ENCODE assay signal across 9 mouse cellular contexts in the genomic region with DNA sequence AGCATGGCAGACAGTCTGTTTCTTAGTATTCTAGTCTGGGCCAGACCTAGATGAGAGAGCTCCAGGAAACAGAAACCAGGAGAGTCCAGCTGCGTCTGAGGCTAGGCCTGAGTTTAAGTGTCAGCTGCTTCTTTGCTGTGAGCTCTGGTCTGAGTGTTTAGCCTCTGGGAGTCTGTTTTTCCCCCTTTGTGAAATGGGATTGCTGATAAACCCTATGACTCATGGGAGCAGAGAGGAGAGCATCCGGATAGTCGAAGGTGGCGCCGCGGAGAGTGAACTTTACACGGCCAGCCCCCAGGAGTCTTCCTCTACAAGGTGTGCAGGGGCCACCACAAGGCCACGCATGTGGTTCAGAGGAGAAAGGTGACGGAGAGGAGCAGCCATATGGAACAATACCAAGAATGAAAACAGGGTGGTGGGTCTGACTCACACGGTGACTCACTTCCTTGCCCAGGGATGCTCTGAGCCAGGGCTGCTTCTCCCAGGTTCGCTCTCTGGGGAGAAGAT. TPM values are rescaled to one million over a fixed set of nuclear protein-coding genes. Genes with fewer than 3 reads are reported as not detected.
DNase-seq lines count a peak whose midpoint lies in the region; ATAC-seq and TF ChIP-seq lines count a peak whose summit lies in the region.
"Had no signal": no experiment of that assay in that cellular context is flagged by ENCODE, and none has a peak within 500 bp of the region (broad histone marks: within the 10 kb centered on the region; RNA-seq: fewer than 3 reads in every experiment).

No protein-coding gene starts in this region.

- no peak overlapping the region for H3K4me2 ChIP-seq in hindbrain, postnatal 0 days (ENCODE audit: low read depth, low read length)
- no peak overlapping the region for H3K4me2 ChIP-seq in forebrain, embryonic 16.5 days (ENCODE audit: low read length)

- H3K36me3 ChIP-seq in hindbrain, postnatal 0 days (ENCODE audit: insufficient read depth, low read length): no peaks in the 10 kb centered on the region
- H3K36me3 ChIP-seq in forebrain, embryonic 16.5 days (ENCODE audit: control insufficient read depth, insufficient read depth): no peaks in the 10 kb centered on the region

- H3K27me3 ChIP-seq in hindbrain, postnatal 0 days (ENCODE audit: insufficient read depth, low read length): no peaks in the 10 kb centered on the region
- no peaks in the 10 kb centered on the region for H3K27me3 ChIP-seq in forebrain, embryonic 16.5 days (replicated peaks; ENCODE audit: control insufficient read depth, insufficient read depth, low read length)

- no peak for TF ChIP-seq POLR2A in bone marrow macrophage, adult 2 months (IDR thresholded peaks at IDR 0.05; ENCODE audit: borderline replicate concordance, low read depth, low read length)

- WGBS in hindbrain, postnatal 0 days: 83% methylated on average over 11 of the region's 11 CpGs
- WGBS in forebrain, embryonic 16.5 days: 81% methylated on average over 11 of the region's 11 CpGs

- H3K27ac ChIP-seq in bone marrow macrophage, adult 2 months (ENCODE audit: insufficient read depth, low read depth, low read length): 0 out of 2 replicates have a peak overlapping the region, but pooled peaks have one; percentile 6
- no peak overlapping the region for H3K27ac ChIP-seq in hindbrain, postnatal 0 days
- H3K27ac ChIP-seq in forebrain, embryonic 16.5 days (ENCODE audit: low read length): no peak overlapping the region

- DNase-seq in right cerebral cortex, adult 18-20 months: peak; percentile 24
- DNase-seq in right cerebral cortex, postnatal 10 days (ENCODE audit: low spot score in 2 of 2): no peak
- DNase-seq in induced T-regulatory cell, adult 2 months (ENCODE audit: low read depth): peak; percentile 47
- DNase-seq in urinary bladder, postnatal 36 days (ENCODE audit: low spot score in 2 of 2): peak; percentile 55 to 70
- DNase-seq in spleen, postnatal 36 days (ENCODE audit: low spot score in 2 of 2): no peak
- no peak for DNase-seq in hindbrain, postnatal 0 days (ENCODE audit: low spot score)
- DNase-seq: left cerebral cortex, postnatal 4 days had no signal

- H3K9me3 ChIP-seq in hindbrain, postnatal 0 days (ENCODE audit: low read length): no peaks in the 10 kb centered on the region
- no peaks in the 10 kb centered on the region for H3K9me3 ChIP-seq in forebrain, embryonic 16.5 days (ENCODE audit: control insufficient read depth, low read length)

- no peak overlapping the region for H3K4me3 ChIP-seq in bone marrow macrophage, adult 2 months (ENCODE audit: insufficient read depth, low read length)
- no peak overlapping the region for H3K4me3 ChIP-seq in hindbrain, postnatal 0 days (ENCODE audit: low read length)
- H3K4me3 ChIP-seq in forebrain, embryonic 16.5 days (replicated peaks; ENCODE audit: low read length): no peak overlapping the region

- no peak for TF ChIP-seq CTCF in bone marrow macrophage, adult 2 months (IDR thresholded peaks at IDR 0.05; ENCODE audit: low read depth, low read length)
- no peak for TF ChIP-seq CTCF in hindbrain, postnatal 0 days (IDR thresholded peaks at IDR 0.05; ENCODE audit: low read depth)

- H3K4me1 ChIP-seq in bone marrow macrophage, adult 2 months (ENCODE audit: control insufficient read depth, insufficient read depth, low read length): peaks cover 16% of the 10 kb centered on the region
- H3K4me1 ChIP-seq in hindbrain, postnatal 0 days (ENCODE audit: insufficient read depth, low read length): no peaks in the 10 kb centered on the region
- H3K4me1 ChIP-seq in forebrain, embryonic 16.5 days (replicated peaks; ENCODE audit: control insufficient read depth, insufficient read depth, low read length): peaks cover 4% of the 10 kb centered on the region; the same call in 1 of the 2 replicates

- H3K9ac ChIP-seq in hindbrain, postnatal 0 days (replicated peaks; ENCODE audit: low read length): no peak overlapping the region
- H3K9ac ChIP-seq in forebrain, embryonic 16.5 days (replicated peaks; ENCODE audit: low read depth, low read length): no peak overlapping the region

- no peak for ATAC-seq in hindbrain, postnatal 0 days
- no peak for ATAC-seq in forebrain, embryonic 16.5 days

RNA-seq across cellular contexts. Expression of a gene that starts 38.3 kb away (rescaled TPM):
- polyA plus RNA-seq in bone marrow macrophage, adult 2 months (2012; ENCODE audit: insufficient read depth, insufficient read length, missing spikeins): 45.9 and 54.7 TPM in 2 replicates
- total RNA-seq in hindbrain, postnatal 0 days (2014; rRNA removed): 22.8 and 23.5 TPM in 2 replicates
- 6.9 and 7.0 TPM in 2 replicates for polyA plus RNA-seq in hindbrain, postnatal 0 days (2015; fragmentation: Nextera tagmentation; extraction: Ambion mirVana)
- polyA plus RNA-seq in forebrain, embryonic 16.5 days (2015; fragmentation: Nextera tagmentation; extraction: Ambion mirVana): 8.5 and 11.8 TPM in 2 replicates

Comparison
In these comparisons a context has a peak if more than half of its experiments do, and no peak if none do; other contexts are left out.
1. DNase-seq: peak in right cerebral cortex, adult 18-20 months (single experiment), induced T-regulatory cell, adult 2 months (single experiment) and urinary bladder, postnatal 36 days (2 of 2); none in right cerebral cortex, postnatal 10 days (0 of 2), spleen, postnatal 36 days (0 of 2) and hindbrain, postnatal 0 days (single experiment).